Mouse (Mus musculus): Measurements from ENCODE around the gene Abat. TPM values are rescaled to one million over a fixed set of nuclear protein-coding genes. Genes with fewer than 3 reads are reported as not detected.
A peak's percentile ranks its signal among the peaks of the same experiment; 100 is the strongest.

The Abat gene
- total RNA-seq, 1 experiment: 4.3 TPM

DNA sequence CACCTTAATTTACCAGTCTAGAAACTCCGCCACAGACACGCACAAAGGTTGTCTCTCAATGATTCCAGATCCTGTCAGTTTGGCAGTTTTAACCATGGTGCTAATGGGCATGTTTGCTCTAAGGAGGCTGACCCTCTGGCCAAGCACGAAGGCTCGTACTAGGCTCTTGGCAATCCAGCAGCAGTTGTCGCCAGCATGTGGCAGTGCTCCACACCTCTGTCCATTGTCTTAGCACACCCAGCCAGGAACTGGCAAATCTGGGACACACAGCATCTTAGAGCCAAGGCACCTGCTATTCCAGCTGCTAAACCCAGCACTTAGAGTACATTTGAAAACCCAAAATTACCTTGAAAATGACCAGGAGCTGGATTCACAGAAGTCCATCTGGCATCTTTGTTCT is 23.9 kb upstream of the Abat start:
- Histone ChIP-seq H3K9me3 (ENCODE audit: control insufficient read depth, insufficient read depth, low read depth, low read length) (no peaks in the 10 kb centered on the region), H3K4me1 (ENCODE audit: control insufficient read depth in 2 of 2, insufficient read depth in 2 of 2, low read length in 2 of 2, poor library complexity in 1 of 2) (peaks cover 0 to 3% of the 10 kb centered on the region in 2 experiments; a peak in 2 of 4 replicates), H3K27ac (ENCODE audit: insufficient read depth, low read depth, low read length, poor library complexity, severe bottlenecking) (no peak overlapping the region), H3K9ac (ENCODE audit: insufficient read depth, low read depth, low read length, poor library complexity, severe bottlenecking) (no peak overlapping the region), H3K4me3 (ENCODE audit: insufficient read depth in 1 of 2, low read depth in 1 of 2, low read length in 2 of 2, poor library complexity in 1 of 2, severe bottlenecking in 1 of 2) (no peak overlapping the region), H3K36me3 (ENCODE audit: control insufficient read depth, insufficient read depth, low read length, poor library complexity, severe bottlenecking) (peaks cover 29% of the 10 kb centered on the region; the same call in 1 of the 2 replicates)
- DNase-seq (ENCODE audit: low read depth, low spot score): no peak
- TF ChIP-seq MAFK (IDR thresholded peaks at IDR 0.05; ENCODE audit: insufficient read depth, low read depth, low read length) (no peak), ZNF384 (IDR thresholded peaks at IDR 0.05; ENCODE audit: low read depth, low read length) (no peak), CHD2 (IDR thresholded peaks at IDR 0.05; ENCODE audit: low read depth, low read length) (no peak), HCFC1 (IDR thresholded peaks at IDR 0.05; ENCODE audit: borderline replicate concordance, insufficient read depth, low read length) (no peak), ZC3H11A (IDR thresholded peaks at IDR 0.05; ENCODE audit: borderline replicate concordance, low read depth, low read length) (no peak)
- in situ Hi-C loops (cut with MboI; ENCODE audit: low sequenced_read_pairs in 2 of 2, unreplicated experiment in 2 of 2): no loop called here

GRCm38 (mm10) chr16:8491743-8492490 is 21.3 kb upstream of the Abat start:
- no peak overlapping the region for H3K27ac ChIP-seq (ENCODE audit: insufficient read depth, low read depth, low read length, poor library complexity, severe bottlenecking)
- H3K36me3 ChIP-seq (ENCODE audit: control insufficient read depth, insufficient read depth, low read length, poor library complexity, severe bottlenecking): peaks cover 21% of the 10 kb centered on the region; the same call in 1 of the 2 replicates
- in situ Hi-C loops (cut with MboI; ENCODE audit: low sequenced_read_pairs in 2 of 2, unreplicated experiment in 2 of 2): loop anchor here (5.0 to 10.0 kb wide), 3 partner anchors 77 to 185 kb away; partner anchors contain the start of gene Carhsp1 (in 1 of the 2)
- DNase-seq (ENCODE audit: low read depth, low spot score): no peak
- H3K9ac ChIP-seq (ENCODE audit: insufficient read depth, low read depth, low read length, poor library complexity, severe bottlenecking): no peak overlapping the region
- no peaks in the 10 kb centered on the region for H3K9me3 ChIP-seq (ENCODE audit: control insufficient read depth, insufficient read depth, low read depth, low read length)
- H3K4me3 ChIP-seq (ENCODE audit: insufficient read depth in 1 of 2, low read depth in 1 of 2, low read length in 2 of 2, poor library complexity in 1 of 2, severe bottlenecking in 1 of 2): no peak overlapping the region
- H3K4me1 ChIP-seq (ENCODE audit: control insufficient read depth in 2 of 2, insufficient read depth in 2 of 2, low read length in 2 of 2, poor library complexity in 1 of 2): peaks cover 0 to 3% of the 10 kb centered on the region in 2 experiments; a peak in 2 of 4 replicates
- TF ChIP-seq ZNF384 (IDR thresholded peaks at IDR 0.05; ENCODE audit: low read depth, low read length) (no peak), CHD2 (IDR thresholded peaks at IDR 0.05; ENCODE audit: low read depth, low read length) (no peak), ZC3H11A (IDR thresholded peaks at IDR 0.05; ENCODE audit: borderline replicate concordance, low read depth, low read length) (no peak), HCFC1 (IDR thresholded peaks at IDR 0.05; ENCODE audit: borderline replicate concordance, insufficient read depth, low read length) (no peak), MAFK (IDR thresholded peaks at IDR 0.05; ENCODE audit: insufficient read depth, low read depth, low read length) (no peak)

DNA sequence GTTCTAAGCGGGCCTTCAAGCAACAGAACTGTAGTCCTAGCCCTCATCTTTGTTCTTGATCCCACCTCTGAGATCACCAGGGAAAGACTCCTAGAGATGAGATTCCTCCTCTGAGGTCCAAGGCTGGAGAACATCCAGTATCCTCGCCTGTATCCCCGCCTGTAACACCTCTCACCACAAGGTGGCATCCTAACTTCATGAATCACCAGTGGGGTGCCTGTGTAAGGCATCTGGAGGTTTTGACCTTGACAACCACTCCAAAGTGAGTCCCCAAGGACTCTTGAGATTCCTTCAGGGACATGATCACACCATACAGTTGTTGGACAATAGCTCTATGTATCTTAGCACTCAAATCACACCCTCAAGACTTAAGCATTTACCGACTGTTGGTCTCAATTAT is 19.0 kb upstream of the Abat start:
- Histone ChIP-seq H3K36me3 (ENCODE audit: control insufficient read depth, insufficient read depth, low read length, poor library complexity, severe bottlenecking) (peaks cover 4% of the 10 kb centered on the region; the same call in 1 of the 2 replicates), H3K4me3 (ENCODE audit: insufficient read depth in 1 of 2, low read depth in 1 of 2, low read length in 2 of 2, poor library complexity in 1 of 2, severe bottlenecking in 1 of 2) (no peak overlapping the region), H3K9ac (ENCODE audit: insufficient read depth, low read depth, low read length, poor library complexity, severe bottlenecking) (no peak overlapping the region), H3K4me1 (ENCODE audit: control insufficient read depth in 2 of 2, insufficient read depth in 2 of 2, low read length in 2 of 2, poor library complexity in 1 of 2) (peaks cover 0 to 3% of the 10 kb centered on the region in 2 experiments; a peak in 2 of 4 replicates), H3K27ac (ENCODE audit: insufficient read depth, low read depth, low read length, poor library complexity, severe bottlenecking) (no peak overlapping the region), H3K9me3 (ENCODE audit: control insufficient read depth, insufficient read depth, low read depth, low read length) (no peaks in the 10 kb centered on the region)
- TF ChIP-seq HCFC1 (IDR thresholded peaks at IDR 0.05; ENCODE audit: borderline replicate concordance, insufficient read depth, low read length) (no peak), ZC3H11A (IDR thresholded peaks at IDR 0.05; ENCODE audit: borderline replicate concordance, low read depth, low read length) (peak; percentile 94)
- in situ Hi-C loops (cut with MboI; ENCODE audit: low sequenced_read_pairs in 2 of 2, unreplicated experiment in 2 of 2): loop anchor here (5.0 to 10.0 kb wide), 3 partner anchors 79 to 183 kb away; partner anchors contain the start of gene Carhsp1 (in 1 of the 2)
- DNase-seq (ENCODE audit: low read depth, low spot score): peak; percentile 70

DNA sequence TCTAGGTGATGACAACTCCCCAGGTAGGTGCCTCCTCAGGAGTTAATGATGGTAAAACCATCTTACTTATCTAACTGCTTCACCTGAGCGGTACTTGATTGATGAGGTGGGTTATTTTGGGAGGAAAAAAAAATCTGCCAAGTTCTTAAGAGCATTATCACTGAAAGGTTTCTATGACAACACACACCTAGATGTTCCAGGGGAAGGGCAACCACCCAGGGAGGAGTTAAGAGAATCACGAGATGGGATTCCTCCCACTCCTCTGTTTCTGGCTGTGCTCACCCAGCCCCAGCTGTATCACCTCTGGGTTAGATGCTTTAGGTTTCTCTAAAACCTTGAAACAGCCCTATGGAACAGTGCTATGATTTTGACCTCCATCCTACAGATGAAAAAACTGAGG is 16.3 kb upstream of the Abat start:
- no peak overlapping the region for H3K4me3 ChIP-seq (ENCODE audit: insufficient read depth in 1 of 2, low read depth in 1 of 2, low read length in 2 of 2, poor library complexity in 1 of 2, severe bottlenecking in 1 of 2)
- H3K27ac ChIP-seq (ENCODE audit: insufficient read depth, low read depth, low read length, poor library complexity, severe bottlenecking): no peak overlapping the region
- in situ Hi-C loops (cut with MboI; ENCODE audit: low sequenced_read_pairs in 2 of 2, unreplicated experiment in 2 of 2): loop anchor here (10.0 kb wide), 2 partner anchors 82 to 178 kb away; partner anchors contain the start of gene Carhsp1 (in 1 of the 2)
- TF ChIP-seq MAFK (IDR thresholded peaks at IDR 0.05; ENCODE audit: insufficient read depth, low read depth, low read length): no peak
- TF ChIP-seq ZNF384 (IDR thresholded peaks at IDR 0.05; ENCODE audit: low read depth, low read length): no peak
- no peak for TF ChIP-seq HCFC1 (IDR thresholded peaks at IDR 0.05; ENCODE audit: borderline replicate concordance, insufficient read depth, low read length)
- no peak for TF ChIP-seq ZC3H11A (IDR thresholded peaks at IDR 0.05; ENCODE audit: borderline replicate concordance, low read depth, low read length)
- no peak for TF ChIP-seq CHD2 (IDR thresholded peaks at IDR 0.05; ENCODE audit: low read depth, low read length)
- H3K4me1 ChIP-seq (ENCODE audit: control insufficient read depth in 2 of 2, insufficient read depth in 2 of 2, low read length in 2 of 2, poor library complexity in 1 of 2): peaks cover 0 to 3% of the 10 kb centered on the region in 2 experiments; a peak in 2 of 4 replicates
- H3K36me3 ChIP-seq (ENCODE audit: control insufficient read depth, insufficient read depth, low read length, poor library complexity, severe bottlenecking): no peaks in the 10 kb centered on the region
- 0 out of 2 replicates have a peak, but pooled peaks cover 2% of the 10 kb centered on the region for H3K9me3 ChIP-seq (ENCODE audit: control insufficient read depth, insufficient read depth, low read depth, low read length)
- no peak for DNase-seq (ENCODE audit: low read depth, low spot score)
- no peak overlapping the region for H3K9ac ChIP-seq (ENCODE audit: insufficient read depth, low read depth, low read length, poor library complexity, severe bottlenecking)
